Mouse (Mus musculus) erythroblast, embryonic 14.5 days (primary cell): ENCODE results near the gene Slc18a2. TPM values are rescaled to one million over a fixed set of nuclear protein-coding genes. Genes with fewer than 3 reads are reported as not detected.

ENCODE experiments used
- H3K27me3 ChIP-seq: 2 replicates; pipeline ENCODE4 v1.6.1; 2012; ENCODE audit warnings: inconsistent platforms; ENCODE audit not compliant: control insufficient read depth
- H3K36me3 ChIP-seq: 2 replicates; pipeline ENCODE4 v1.6.1; 2012; ENCODE audit warnings: mild to moderate bottlenecking, inconsistent platforms; ENCODE audit not compliant: control insufficient read depth
- H3K4me1 ChIP-seq: 2 replicates; pipeline ENCODE4 v1.6.1; 2012; ENCODE audit warnings: inconsistent platforms; ENCODE audit not compliant: control insufficient read depth
- H3K4me3 ChIP-seq: replicated peaks from 2 replicates; pipeline ENCODE3; 2012; ENCODE audit warnings: moderate library complexity, mild to moderate bottlenecking, inconsistent platforms
- H3K9me3 ChIP-seq: 2 replicates; pipeline ENCODE4 v1.6.1; 2012; ENCODE audit warnings: low read length, inconsistent platforms, mixed read lengths; ENCODE audit not compliant: control insufficient read depth
- GATA1 ChIP-seq: IDR thresholded peaks from 2 replicates; pipeline ENCODE4 v1.6.1; 2012; ENCODE audit warnings: low read length, inconsistent platforms, mixed read lengths
- TAL1 ChIP-seq: IDR thresholded peaks from 3 replicates; pipeline ENCODE4 v1.6.1; 2012; ENCODE audit warnings: low read length, inconsistent platforms, mixed read lengths
- polyA plus RNA-seq: library from polyadenylated mRNA; stranded (reverse); fragments of >175 nt; gene quantifications from 2 replicates; pipeline ENCODE4 v1.2.3, GENCODE M21; 2012

Slc18a2 gene
- polyA plus RNA-seq, 1 experiment = not detected

DNA sequence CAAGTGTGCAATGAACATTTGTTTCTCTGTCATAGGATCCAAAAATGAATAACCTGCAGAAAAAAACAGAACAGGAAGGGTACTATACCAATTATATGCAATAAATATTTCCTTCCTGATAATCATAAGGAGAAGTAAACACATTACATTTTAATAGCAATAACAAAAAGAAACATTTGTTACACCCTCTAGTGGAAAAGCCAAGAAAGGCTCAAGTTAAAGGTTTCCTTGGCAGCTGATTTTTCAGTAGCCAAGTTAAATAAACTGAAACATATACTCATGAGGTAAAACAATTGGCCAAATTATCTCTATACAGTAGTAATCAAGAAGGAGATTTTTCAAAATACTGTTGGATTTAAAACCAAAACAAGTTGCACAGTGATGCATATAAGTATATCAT lies 54.6 kb downstream of the Slc18a2 start:
- peaks cover 6% of the 10 kb centered on the region for H3K4me1 ChIP-seq
- no peaks in the 10 kb centered on the region for H3K27me3 ChIP-seq
- H3K9me3 ChIP-seq = no peaks in the 10 kb centered on the region
- H3K36me3 ChIP-seq = peaks cover 59% of the 10 kb centered on the region
- TF ChIP-seq GATA1 = no peak
- no peak overlapping the region for H3K4me3 ChIP-seq

DNA sequence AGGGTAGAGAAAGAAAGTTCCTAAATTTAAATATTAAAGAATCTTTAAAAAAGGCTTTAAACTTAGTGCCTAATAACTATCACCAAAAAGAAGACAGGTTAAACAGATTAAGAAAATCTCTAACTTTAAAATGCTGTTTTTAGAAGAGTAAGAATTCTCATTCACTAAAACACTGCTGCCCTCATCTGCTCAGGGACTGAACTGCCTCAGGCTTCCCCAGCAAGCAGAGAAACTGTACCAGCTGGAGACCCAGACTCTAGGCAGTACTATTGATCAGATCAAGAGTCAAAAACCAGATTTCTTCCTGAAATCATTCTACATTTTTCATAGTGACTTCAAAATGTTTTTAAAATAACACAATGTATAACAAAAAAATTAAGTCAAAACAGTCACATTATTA lies 55.9 kb downstream of the Slc18a2 start:
- Histone ChIP-seq H3K4me1 (peaks cover 11% of the 10 kb centered on the region), H3K36me3 (peaks cover 62% of the 10 kb centered on the region), H3K27me3 (no peaks in the 10 kb centered on the region), H3K9me3 (no peaks in the 10 kb centered on the region), H3K4me3 (no peak overlapping the region)
- no peak for TF ChIP-seq TAL1
- TF ChIP-seq GATA1 = no peak

DNA sequence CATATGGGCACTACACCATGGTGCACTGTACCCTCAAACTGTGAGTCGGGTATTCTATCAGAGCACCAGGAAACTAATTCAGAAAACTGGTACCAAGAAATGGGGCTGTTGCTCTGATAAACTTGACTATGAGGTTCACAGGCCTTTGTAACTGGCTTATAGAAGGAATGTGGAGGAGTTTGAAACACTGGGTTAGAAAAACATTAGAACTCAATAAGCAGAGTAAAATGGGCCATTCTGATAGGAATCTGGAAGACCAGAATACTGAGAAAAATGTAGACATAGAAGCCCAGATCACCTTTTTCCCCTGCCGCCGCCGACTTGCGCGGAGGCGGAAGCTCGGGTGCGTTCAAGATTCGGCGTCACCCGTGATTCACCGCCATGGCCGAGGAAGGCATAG lies 61.3 kb downstream of the Slc18a2 start, which contains the start of gene Rps12-ps3:
Gene Rps12-ps3, plus strand, starts transcription at position 301 of the 400 bp plus-strand sequence.
- H3K4me1 ChIP-seq = peaks cover 20% of the 10 kb centered on the region
- TF ChIP-seq GATA1 = no peak
- TF ChIP-seq TAL1 = no peak
- no peaks in the 10 kb centered on the region for H3K27me3 ChIP-seq
- H3K4me3 ChIP-seq = no peak within 1 kb of the TSS
- no peaks in the 10 kb centered on the region for H3K9me3 ChIP-seq
- H3K36me3 ChIP-seq = peaks cover 69% of the 10 kb centered on the region

DNA sequence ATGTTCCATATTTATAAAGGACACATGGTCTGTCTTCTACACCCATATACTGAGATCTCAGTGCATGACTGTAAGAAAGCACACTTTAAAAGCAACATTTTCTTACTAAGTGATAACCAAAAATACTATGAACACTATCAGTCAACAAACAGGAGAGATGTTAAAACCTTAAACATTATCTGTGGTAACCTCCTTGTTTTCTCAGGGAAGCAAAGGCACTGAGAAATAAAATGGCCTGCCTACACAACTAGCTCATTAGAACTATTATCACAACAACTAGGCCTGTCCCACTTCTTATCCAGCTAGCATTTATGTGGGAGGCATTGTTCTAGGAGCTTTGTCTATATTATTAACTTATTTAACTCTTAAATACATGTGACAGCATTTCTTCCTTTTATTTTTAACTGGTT lies 70.1 kb downstream of the Slc18a2 start:
- peaks cover 41% of the 10 kb centered on the region for H3K36me3 ChIP-seq
- H3K9me3 ChIP-seq = peaks cover 2% of the 10 kb centered on the region; the same call in 1 of the 2 replicates
- peaks cover 57% of the 10 kb centered on the region for H3K4me1 ChIP-seq
- TF ChIP-seq GATA1 (no peak), TAL1 (peak; percentile 43)
- no peaks in the 10 kb centered on the region for H3K27me3 ChIP-seq
- no peak overlapping the region for H3K4me3 ChIP-seq

DNA sequence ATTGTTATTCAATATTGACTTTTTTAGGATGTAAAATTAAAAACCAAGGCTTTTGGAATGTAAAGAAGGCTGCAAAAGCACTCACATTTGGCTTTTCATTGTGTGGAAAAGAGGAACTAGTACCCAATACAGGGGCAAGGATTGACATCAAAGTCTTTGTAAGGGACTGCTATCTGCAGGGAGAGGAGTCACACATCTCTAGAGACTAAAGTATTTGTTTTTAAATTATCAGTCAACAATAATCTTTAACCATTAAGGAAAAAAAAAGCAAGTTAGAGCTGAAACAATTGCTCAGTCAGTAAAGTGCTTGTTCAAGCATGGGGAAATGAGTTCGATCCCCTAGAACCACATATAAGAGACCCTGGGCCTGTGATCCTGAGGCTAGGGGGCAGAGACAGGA lies 76.0 kb downstream of the Slc18a2 start:
- Histone ChIP-seq H3K36me3 (peaks cover 50% of the 10 kb centered on the region), H3K27me3 (no peaks in the 10 kb centered on the region), H3K4me3 (no peak overlapping the region), H3K9me3 (peaks cover 2% of the 10 kb centered on the region; the same call in 1 of the 2 replicates), H3K4me1 (peaks cover 74% of the 10 kb centered on the region)
- no peak for TF ChIP-seq GATA1
- TF ChIP-seq TAL1 = no peak

DNA sequence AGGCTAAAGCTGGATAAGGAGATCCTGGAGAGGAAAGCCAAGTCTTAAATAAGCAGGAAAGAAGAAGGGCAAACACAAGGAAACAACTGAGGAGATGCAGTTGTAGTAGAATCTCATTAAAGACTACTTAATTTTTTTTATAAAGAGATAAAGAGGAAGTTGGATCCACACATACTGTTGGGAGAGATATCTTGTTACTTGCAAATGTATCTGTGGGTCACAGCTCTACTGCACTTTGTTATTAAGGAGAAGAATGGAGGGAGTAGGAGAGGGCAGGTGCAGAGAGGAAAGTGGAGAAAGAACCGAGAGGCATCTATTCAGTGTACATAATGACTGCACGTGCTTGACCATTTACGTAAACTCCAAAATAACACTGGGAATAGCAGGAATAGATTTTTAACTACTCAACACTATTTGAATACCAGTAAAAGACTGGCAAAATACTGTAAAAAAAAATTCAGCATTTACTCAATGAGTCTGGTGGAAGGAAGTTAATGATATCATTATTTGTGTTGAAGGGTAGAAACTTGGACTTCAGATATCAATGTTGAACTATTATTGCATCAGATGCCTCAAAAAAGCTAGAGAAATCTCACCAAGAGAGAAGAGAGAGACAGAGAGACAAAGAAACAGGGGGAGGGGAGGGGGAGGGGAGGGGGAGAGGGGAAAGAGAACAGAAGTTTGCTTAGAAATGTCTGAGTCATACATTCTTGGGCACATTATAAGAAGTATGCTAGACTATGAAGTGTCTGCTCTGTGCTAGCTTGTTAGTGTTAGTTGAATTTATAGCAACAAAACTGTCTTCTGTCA lies 77.4 kb downstream of the Slc18a2 start:
- Histone ChIP-seq H3K36me3 (peaks cover 45% of the 10 kb centered on the region), H3K4me1 (peaks cover 76% of the 10 kb centered on the region)

DNA sequence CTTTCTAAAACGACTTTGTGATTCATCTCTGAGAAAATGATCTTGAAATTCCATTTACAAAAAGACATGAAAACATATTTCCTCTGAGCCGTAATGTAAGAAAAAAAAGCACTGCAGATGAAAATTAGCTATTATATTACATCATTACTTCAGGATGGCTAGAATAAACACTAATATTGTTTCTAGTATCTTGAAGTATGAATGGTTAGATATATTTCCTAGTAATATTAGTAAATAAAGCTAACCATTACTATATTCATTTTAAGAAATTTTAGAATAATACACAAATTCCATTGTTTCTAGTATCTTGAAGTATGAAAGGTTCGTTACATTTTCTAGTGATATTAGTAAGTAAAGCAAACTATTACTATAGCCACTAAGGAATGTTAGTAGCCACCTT lies 79.2 kb downstream of the Slc18a2 start:
- no peaks in the 10 kb centered on the region for H3K27me3 ChIP-seq
- H3K9me3 ChIP-seq = no peaks in the 10 kb centered on the region
- peaks cover 79% of the 10 kb centered on the region for H3K4me1 ChIP-seq
- H3K4me3 ChIP-seq = no peak overlapping the region
- peaks cover 43% of the 10 kb centered on the region for H3K36me3 ChIP-seq
- TF ChIP-seq GATA1 (no peak), TAL1 (no peak)

More for the DNA sequence above, 77.4 kb downstream of the Slc18a2 start:
- Histone ChIP-seq H3K4me3 (no peak overlapping the region), H3K27me3 (no peaks in the 10 kb centered on the region), H3K9me3 (peaks cover 2% of the 10 kb centered on the region; the same call in 1 of the 2 replicates)
- TF ChIP-seq GATA1 (no peak), TAL1 (no peak)

DNA sequence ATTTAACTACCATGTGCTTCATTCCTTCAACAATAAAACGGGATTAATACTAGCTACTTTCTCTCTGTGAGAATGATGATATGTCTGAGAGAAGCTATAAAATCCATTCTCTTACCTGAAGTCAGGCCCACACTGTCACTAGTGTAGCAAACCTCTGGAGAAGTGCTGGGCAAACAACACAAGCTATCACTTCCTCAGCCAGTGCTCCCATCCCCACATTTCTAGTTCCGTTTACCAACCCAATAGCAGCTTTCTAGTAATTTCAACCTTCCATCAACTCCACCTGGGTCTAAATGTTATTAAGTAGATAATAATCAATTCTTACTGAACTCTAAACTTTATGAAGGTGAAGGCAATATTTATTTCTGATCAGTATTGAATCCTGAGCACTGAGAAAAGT lies 82.3 kb downstream of the Slc18a2 start:
- Histone ChIP-seq H3K9me3 (peaks cover 2% of the 10 kb centered on the region; the same call in 1 of the 2 replicates), H3K4me3 (peak overlapping the region; percentile 73), H3K36me3 (peaks cover 22% of the 10 kb centered on the region), H3K4me1 (peaks cover 73% of the 10 kb centered on the region), H3K27me3 (peaks cover 2% of the 10 kb centered on the region; the same call in 1 of the 2 replicates)
- TF ChIP-seq GATA1 (no peak), TAL1 (no peak)

DNA sequence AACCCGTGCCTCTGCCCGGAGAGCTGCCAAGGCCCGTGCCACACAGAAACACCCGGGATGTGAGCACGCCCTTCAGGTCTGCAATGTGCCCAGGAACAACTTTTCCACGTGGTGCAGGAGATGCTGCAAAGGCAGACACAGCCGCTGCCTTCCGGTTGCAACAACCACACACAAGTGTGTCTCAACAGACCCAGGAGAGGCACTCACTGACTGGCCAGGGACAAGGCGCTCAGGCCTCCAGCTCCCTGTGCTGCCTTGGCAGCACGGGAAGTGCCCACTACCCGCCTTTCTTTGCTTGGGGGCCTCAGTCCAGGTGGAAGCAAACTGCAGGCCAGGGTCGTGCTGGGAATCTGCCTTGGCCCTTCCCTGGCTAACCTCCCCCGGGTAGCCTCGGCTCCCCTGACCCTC lies 83.6 kb downstream of the Slc18a2 start:
- TF ChIP-seq TAL1 = no peak
- no peak for TF ChIP-seq GATA1
- Histone ChIP-seq H3K4me1 (peaks cover 64% of the 10 kb centered on the region), H3K36me3 (peaks cover 18% of the 10 kb centered on the region), H3K4me3 (peak overlapping the region; percentile 73), H3K27me3 (peaks cover 2% of the 10 kb centered on the region; the same call in 1 of the 2 replicates), H3K9me3 (peaks cover 2% of the 10 kb centered on the region; the same call in 1 of the 2 replicates)
